Mouse (Mus musculus) c-Kit-positive CD71-positive TER-119-negative erythroid progenitor cells, embryonic 14.5 days (primary cell): ENCODE results near the gene Rgs9bp.

Experiments
- DNase-seq: peaks from one replicate; pipeline ENCODE4 v3.0.0-alpha.2; 2013; ENCODE audit warnings: low read depth

The Rgs9bp gene

DNA sequence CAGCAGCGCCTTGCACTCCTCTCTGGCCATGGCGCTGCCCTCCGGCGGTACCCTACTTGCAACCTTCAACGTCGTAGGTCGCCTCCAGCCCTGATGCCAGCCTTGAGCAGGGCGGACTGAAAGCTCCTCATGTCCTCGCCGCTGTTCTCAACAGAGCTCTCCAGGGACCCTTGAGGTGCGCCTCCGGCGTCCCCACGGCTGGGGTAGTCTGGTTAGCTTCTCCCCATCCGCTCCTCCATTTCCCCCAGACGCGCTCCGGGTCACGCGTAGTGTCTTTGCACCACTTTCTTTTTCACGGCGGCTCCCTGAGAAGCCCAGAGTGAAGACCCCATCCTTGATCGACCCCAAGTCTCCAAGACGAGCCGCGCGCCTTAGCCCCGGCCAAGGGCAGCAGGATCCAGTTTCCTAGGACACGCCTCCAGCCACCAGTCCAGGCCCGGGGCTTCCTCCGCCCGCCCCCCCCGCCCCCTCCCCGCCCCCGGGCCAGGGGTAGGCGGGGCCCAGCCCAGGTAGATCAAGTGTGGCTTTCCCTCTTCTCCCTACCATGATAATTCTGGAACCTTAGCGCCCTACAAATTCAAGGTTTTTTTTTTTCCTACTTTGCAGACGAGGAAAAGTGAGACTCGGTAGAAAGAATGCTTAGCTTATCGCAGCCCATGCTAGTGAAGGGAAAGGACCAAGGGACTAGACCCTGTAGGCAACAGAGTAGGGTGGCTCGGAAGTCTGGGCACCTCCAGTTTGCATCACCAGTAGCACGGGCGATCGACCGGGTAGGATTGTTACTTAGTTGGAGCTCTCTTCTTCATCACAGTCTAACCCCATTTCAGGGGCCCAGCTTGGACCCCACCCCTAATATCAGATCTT, at the start of gene Rgs9bp:
Gene Rgs9bp (minus strand): TSS at position 392 of the 864 bp plus-strand sequence.
- no peak for DNase-seq

- DNase-seq: peak; percentile 50
Observed at GRCm38 (mm10) chr7:35628496-35628895, 43.1 kb upstream of the Rgs9bp start.

DNA sequence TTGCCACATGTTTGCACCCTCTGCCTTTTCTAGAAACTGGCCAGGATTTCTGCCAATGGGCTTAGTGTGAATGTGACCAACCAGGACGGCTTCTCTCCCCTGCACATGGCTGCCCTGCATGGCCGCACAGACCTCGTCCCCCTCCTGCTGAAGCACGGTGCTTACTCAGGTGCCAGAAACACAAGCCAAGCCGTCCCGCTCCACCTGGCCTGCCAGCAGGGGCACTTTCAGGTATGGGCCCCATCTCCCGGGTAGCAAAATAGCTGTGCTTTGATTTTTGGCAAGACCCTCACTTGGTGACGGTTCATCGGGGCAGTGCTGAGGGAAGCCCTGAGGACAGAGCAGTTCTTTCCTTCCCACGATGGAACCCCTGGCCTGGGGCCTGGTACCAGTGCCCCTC, 42.0 kb upstream of the Rgs9bp start:
- no peak for DNase-seq

- DNase-seq: no peak
Observed at GRCm38 (mm10) chr7:35626038-35626437, 40.7 kb upstream of the Rgs9bp start.

GRCm38 (mm10) chr7:35622626-35623025, 37.2 kb upstream of the Rgs9bp start:
- DNase-seq: no peak

DNA sequence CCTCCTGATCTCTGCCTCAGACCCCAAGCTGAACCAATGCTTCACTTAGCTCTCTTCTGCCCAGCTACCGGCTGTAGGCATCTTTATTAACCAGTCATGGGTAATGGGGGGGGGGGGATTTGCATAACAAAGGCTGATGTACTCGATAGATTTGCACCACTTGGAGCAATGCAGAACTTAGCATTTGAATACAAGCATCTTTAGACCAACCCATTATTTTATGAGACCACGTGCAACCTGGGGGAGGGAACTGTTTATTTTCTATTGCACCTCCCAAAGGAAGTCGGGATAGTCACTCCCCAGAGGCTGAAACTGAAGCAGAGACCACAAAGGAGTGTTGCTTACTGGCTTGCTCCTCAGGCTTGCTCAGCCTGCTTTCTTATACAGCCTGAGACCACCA, 32.1 kb upstream of the Rgs9bp start:
- DNase-seq: no peak

DNA sequence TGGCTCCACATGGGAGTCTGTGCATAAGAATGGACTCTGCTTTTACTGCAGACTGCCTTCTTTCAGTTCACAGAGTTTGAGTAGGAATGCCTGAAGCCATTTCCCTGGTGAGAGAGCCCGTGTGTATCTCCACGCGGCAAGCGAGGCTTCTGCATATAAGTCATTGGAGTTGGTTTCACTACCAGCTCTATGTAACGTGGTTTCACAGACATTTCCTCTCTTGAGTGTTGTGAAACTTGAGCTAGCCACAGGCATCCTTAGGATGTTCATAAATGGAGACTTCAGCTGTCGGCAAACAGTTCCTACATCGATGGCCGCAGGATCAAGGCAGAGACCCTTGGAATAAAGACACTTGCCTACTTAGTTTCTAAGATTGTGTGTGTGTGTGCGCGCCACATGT, 23.9 kb upstream of the Rgs9bp start:
- no peak for DNase-seq

DNA sequence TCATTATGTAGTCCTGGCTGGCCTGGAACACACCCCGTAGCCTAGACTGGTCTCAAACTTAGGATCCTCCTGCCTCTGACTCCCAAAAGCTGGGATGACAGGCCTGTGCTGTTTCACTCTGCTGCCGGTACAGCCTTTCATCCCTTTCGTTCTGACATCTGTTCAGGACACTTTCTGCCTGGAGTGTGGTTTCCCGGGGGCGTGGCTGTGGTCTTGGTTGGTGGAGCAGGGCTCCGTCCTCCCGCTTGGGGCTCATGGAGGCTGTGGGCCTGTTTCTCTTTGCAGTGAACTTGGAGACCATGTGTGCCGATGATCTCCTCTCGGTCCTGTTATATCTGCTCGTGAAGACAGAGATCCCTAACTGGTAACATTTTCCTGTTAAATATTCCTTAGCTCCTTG, 21.4 kb upstream of the Rgs9bp start:
- no peak for DNase-seq

- DNase-seq: no peak
Observed at GRCm38 (mm10) chr7:35602766-35603165, 17.4 kb upstream of the Rgs9bp start.

DNA sequence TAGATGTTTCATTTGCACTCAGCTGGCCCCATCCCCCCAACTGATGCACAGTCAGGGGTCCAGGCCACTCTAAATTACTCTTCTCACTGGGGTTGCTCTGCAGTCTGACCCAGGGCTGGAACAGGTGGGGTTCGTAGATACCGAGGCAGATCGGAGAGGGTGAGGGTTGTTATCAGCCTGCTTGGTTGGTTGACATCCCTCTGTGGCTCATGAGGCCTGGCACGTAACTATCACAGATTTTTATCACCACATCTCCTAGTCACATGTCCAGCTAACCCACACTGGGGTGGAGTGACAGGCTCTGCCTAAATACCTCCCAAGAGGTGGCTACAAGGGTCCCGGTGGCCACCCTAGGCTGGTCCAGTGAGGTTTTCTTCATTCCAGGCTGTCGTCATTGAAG, 15.7 kb upstream of the Rgs9bp start:
- no peak for DNase-seq

DNA sequence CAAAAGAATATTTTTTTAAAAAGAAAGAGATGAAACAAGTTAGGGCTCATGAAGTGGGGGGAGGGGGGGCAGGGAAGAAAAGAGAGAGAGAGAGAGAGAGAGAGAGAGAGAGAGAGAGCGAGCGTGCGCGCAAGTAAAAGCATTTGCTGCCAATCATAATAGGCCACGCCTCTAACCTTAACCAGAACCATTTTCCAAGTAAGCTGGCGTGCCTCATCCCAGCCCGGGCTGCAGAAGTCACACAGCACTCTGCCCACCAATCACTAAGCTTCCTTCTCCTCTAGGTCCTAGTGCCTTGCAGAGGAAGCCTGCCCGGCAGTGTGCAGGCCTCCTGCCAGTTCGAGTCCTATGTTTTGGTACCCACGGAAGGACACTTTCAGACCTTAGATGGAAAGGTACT, 14.6 kb upstream of the Rgs9bp start:
- no peak for DNase-seq

DNA sequence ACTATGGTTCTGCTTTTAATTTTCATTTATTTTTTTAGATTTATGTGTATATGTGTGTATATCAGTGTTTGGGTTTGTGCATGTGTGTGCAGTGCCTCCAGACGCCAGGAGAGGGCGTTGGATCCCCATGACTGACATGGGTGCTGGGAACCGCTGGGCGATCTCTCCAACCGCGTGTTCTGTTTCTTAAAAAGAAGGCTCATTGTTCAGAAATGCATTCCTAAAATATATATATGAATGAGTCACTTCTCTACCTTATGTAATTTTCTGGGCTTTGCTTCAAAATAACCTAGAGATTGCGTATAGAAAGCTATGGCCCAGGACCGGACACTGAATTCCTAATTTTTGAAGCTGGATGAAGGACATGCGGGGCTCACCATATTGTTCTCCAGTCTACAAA, 14.1 kb upstream of the Rgs9bp start:
- DNase-seq: no peak

DNA sequence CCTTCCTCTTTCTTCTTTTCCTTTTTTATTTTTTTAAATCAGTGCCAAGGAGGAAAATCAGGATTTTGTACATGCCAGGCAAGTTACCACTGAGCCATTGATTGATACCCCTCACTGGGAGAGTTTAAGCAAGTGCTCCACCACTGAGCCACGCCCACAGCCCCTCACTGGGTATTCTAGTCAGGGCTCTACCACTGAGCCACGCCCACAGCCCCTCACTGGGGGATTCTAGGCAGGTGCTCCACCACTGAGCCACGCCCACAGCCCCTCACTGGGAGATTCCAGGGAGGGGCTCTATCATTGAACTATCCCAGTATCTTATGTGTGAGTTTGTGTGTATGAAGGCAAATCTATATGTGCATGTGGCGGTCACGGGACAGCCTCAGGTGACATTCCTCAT, 8.9 kb upstream of the Rgs9bp start:
- no peak for DNase-seq

DNA sequence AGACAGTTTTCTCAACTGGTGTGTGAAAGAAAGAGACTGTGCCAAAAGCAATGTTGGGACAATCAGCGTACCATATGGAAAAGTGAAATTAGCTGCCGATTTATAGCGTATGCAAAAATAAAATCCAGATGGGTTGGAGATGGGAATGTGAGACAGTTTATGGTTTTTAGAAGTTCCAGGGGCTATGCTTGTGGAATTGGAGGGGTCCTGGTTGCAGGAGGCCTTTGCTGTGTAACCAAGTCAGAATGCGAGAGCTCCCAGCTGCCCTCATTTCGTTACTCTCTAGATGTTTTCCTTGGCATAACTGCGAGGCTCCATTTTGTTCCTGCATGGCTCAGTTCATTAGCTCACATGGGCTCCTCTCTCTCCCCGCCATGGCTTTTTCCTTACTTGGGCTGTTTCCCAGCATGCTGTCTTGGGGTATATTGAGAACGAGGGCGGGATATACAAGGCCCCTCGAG, 5.4 kb upstream of the Rgs9bp start:
- no peak for DNase-seq

GRCm38 (mm10) chr7:35589485-35589884, 4.1 kb upstream of the Rgs9bp start:
- DNase-seq: no peak

GRCm38 (mm10) chr7:35588680-35589428, 3.5 kb upstream of the Rgs9bp start:
- DNase-seq: no peak

GRCm38 (mm10) chr7:35587728-35588127, 2.3 kb upstream of the Rgs9bp start:
- DNase-seq: no peak

GRCm38 (mm10) chr7:35586906-35587445, 1.6 kb upstream of the Rgs9bp start:
- no peak for DNase-seq

GRCm38 (mm10) chr7:35586055-35586905, 898 bp upstream of the Rgs9bp start, which contains the start of gene Ankrd27:
Ankrd27 (plus strand) TSS chr7:35586244.
- peak; percentile 97 for DNase-seq

DNA sequence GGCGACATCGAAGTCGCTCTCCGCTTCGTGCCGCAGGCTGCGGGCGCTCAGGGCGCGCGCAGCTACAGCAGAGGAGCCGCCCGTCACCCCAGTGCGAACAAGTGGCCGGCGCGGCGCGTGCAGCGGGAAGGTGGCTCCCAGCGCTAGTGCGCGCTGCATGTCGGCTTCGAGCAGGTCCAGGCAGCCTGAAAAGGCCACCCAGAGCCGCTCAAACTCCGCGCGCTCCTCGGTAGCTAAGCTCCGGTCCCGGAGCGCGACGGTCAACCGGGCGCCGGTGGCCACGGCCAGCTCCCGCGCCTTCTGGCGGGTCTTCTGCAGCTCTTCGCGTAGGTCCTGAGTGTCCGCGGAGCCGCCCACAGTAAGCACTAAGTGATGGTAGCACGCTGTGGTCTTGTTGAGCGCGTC, 594 bp downstream of the Rgs9bp start:
- no peak for DNase-seq

DNA sequence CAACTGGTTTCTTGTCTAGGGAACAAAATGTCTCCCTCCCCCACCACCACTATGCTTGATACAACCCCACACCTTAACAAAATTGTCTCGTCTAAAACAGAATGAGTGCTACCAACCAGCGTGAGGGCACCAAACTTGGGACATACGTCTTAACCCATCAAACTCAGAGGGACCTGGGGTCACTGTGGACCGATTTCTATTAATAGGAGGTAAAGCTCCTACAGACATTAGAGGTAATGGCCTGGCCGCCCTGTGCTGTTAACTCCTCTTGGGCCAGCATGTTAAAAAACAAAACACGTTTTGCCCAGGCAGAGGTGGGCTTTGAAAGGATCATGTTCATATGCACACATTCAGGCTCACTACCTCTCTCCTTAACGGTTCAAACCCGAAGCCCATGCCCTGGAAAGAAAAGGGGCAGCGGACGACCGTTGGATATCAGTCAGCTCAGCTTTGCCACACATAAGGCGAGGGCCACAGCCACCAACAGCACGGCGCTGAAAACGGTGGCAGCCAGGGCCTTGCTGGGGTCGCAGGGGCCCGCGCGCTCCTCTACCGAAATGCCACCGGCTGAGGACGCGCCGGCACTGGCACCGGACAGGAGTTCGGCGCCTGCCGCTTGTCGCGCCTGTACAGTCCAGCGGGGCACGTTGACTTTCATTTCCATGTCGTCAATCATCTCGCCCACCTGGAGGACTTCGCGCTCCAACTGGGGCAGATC, 1.2 kb downstream of the Rgs9bp start:
- no peak for DNase-seq
